16 mouse cellular contexts compared by ENCODE assay signal in the genomic region with DNA sequence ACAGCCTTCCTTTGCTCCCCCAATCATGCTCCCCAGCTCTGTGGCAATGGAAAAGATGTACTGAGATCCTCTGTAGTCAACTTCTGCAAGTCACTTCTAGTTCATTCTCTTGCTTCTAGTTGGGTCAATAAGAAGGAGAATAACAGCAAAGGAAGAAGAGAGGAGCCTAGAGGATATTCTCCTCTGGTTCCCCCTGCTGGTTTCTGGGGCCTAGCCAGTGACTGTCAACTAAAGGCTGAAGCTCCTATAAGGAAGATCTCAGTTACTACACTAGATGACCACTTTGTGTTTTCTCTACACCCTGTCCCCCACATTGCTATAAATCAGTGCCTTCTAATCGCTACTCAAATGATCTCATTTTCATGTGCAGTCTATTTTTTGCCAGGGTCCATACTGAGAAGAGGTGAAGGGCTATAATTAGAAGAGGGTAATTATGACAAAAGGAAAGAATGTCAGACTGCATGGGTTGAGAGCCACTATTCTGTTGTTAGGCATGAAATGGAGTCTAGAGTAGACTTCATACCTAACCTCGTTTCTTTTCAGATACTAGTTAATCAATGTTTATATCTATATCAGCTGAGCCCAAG.
DNase-seq lines count a peak whose midpoint lies in the region; ATAC-seq and TF ChIP-seq lines count a peak whose summit lies in the region.
"Had no signal": no experiment of that assay in that cellular context is flagged by ENCODE, and none has a peak within 500 bp of the region (broad histone marks: within the 10 kb centered on the region; RNA-seq: fewer than 3 reads in every experiment).

No protein-coding gene starts in this region.

- peak overlapping the region; percentile 54 for H3K27ac ChIP-seq in heart, embryonic 13.5 days (replicated peaks)
- H3K27ac ChIP-seq in heart, embryonic 11.5 days (ENCODE audit: low read depth, low read length), result no peak overlapping the region
- H3K27ac ChIP-seq in midbrain, postnatal 0 days (ENCODE audit: low read depth, low read length), result no peak overlapping the region
- H3K27ac ChIP-seq in midbrain, embryonic 15.5 days, result no peak overlapping the region
- peak overlapping the region; percentile 52 for H3K27ac ChIP-seq in heart, embryonic 15.5 days
- H3K27ac ChIP-seq: embryonic facial prominence, embryonic 15.5 days; forebrain, embryonic 12.5 days; hindbrain, postnatal 0 days; limb, embryonic 12.5 days; liver, embryonic 14.5 days; neural tube, embryonic 12.5 days had no signal

- no peak for ATAC-seq in heart, embryonic 13.5 days (ENCODE audit: extremely low read depth, insufficient number of reproducible peaks, low FRiP score, low TSS enrichment)
- no peak for ATAC-seq in heart, embryonic 11.5 days (replicated peaks; ENCODE audit: insufficient number of reproducible peaks, low FRiP score, low TSS enrichment)
- ATAC-seq in midbrain, postnatal 0 days (ENCODE audit: low FRiP score), result no peak
- ATAC-seq in midbrain, embryonic 15.5 days (replicated peaks), result no peak
- no peak for ATAC-seq in heart, embryonic 15.5 days (replicated peaks; ENCODE audit: insufficient number of reproducible peaks, insufficient read depth, low FRiP score, low read depth)
- ATAC-seq: hindbrain, postnatal 0 days had no signal

- no peak overlapping the region for H3K9ac ChIP-seq in heart, embryonic 13.5 days
- no peak overlapping the region for H3K9ac ChIP-seq in heart, embryonic 11.5 days (ENCODE audit: low read depth, low read length)
- no peak overlapping the region for H3K9ac ChIP-seq in midbrain, postnatal 0 days (replicated peaks; ENCODE audit: low read length, poor library complexity, severe bottlenecking)
- no peak overlapping the region for H3K9ac ChIP-seq in midbrain, embryonic 15.5 days
- no peak overlapping the region for H3K9ac ChIP-seq in heart, embryonic 15.5 days
- H3K9ac ChIP-seq: embryonic facial prominence, embryonic 15.5 days; forebrain, embryonic 12.5 days; limb, embryonic 12.5 days; liver, embryonic 14.5 days; neural tube, embryonic 12.5 days had no signal

- H3K4me3 ChIP-seq in heart, embryonic 13.5 days, result no peak overlapping the region
- no peak overlapping the region for H3K4me3 ChIP-seq in heart, embryonic 11.5 days (ENCODE audit: low read depth, low read length)
- no peak overlapping the region for H3K4me3 ChIP-seq in midbrain, postnatal 0 days (ENCODE audit: low read depth, low read length)
- H3K4me3 ChIP-seq in midbrain, embryonic 15.5 days, result no peak overlapping the region
- no peak overlapping the region for H3K4me3 ChIP-seq in heart, embryonic 15.5 days
- H3K4me3 ChIP-seq: embryonic facial prominence, embryonic 15.5 days; forebrain, embryonic 12.5 days; limb, embryonic 12.5 days; neural tube, embryonic 12.5 days had no signal

- no peaks in the 10 kb centered on the region for H3K9me3 ChIP-seq in heart, embryonic 13.5 days
- H3K9me3 ChIP-seq in heart, embryonic 11.5 days (replicated peaks; ENCODE audit: control insufficient read depth, low read length), result no peaks in the 10 kb centered on the region
- H3K9me3 ChIP-seq in midbrain, postnatal 0 days (ENCODE audit: low read length), result no peaks in the 10 kb centered on the region
- no peaks in the 10 kb centered on the region for H3K9me3 ChIP-seq in midbrain, embryonic 15.5 days
- no peaks in the 10 kb centered on the region for H3K9me3 ChIP-seq in heart, embryonic 15.5 days (replicated peaks)
- H3K9me3 ChIP-seq: embryonic facial prominence, embryonic 15.5 days; forebrain, embryonic 12.5 days; limb, embryonic 12.5 days; neural tube, embryonic 12.5 days had no signal

- no peak for DNase-seq in midbrain, postnatal 0 days (ENCODE audit: low spot score)
- DNase-seq in embryo, embryonic 9.5 days (ENCODE audit: extremely low spot score), result no peak
- DNase-seq in frontal cortex, postnatal 25 days (ENCODE audit: low spot score in 2 of 2), result no peak
- DNase-seq: cerebellum, adult 18-20 months; kidney, adult 2 months; right cerebral cortex, postnatal 4 days had no signal

- no peaks in the 10 kb centered on the region for H3K36me3 ChIP-seq in heart, embryonic 13.5 days
- no peaks in the 10 kb centered on the region for H3K36me3 ChIP-seq in heart, embryonic 11.5 days (ENCODE audit: control insufficient read depth, insufficient read depth, low read length)
- no peaks in the 10 kb centered on the region for H3K36me3 ChIP-seq in midbrain, postnatal 0 days (ENCODE audit: insufficient read depth, low read length)
- no peaks in the 10 kb centered on the region for H3K36me3 ChIP-seq in midbrain, embryonic 15.5 days (replicated peaks)
- H3K36me3 ChIP-seq in heart, embryonic 15.5 days, result no peaks in the 10 kb centered on the region
- H3K36me3 ChIP-seq: embryonic facial prominence, embryonic 15.5 days; forebrain, embryonic 12.5 days; limb, embryonic 12.5 days; neural tube, embryonic 12.5 days had no signal

- 0 out of 2 replicates have a peak, but pooled peaks have one; percentile 11 for TF ChIP-seq CTCF in midbrain, postnatal 0 days (IDR thresholded peaks at IDR 0.05)

- peaks cover 4% of the 10 kb centered on the region; the same call in 1 of the 2 replicates for H3K4me1 ChIP-seq in heart, embryonic 13.5 days
- H3K4me1 ChIP-seq in heart, embryonic 11.5 days (ENCODE audit: control insufficient read depth, insufficient read depth, low read length), result no peaks in the 10 kb centered on the region
- no peaks in the 10 kb centered on the region for H3K4me1 ChIP-seq in midbrain, postnatal 0 days (ENCODE audit: insufficient read depth, low read length)
- no peaks in the 10 kb centered on the region for H3K4me1 ChIP-seq in midbrain, embryonic 15.5 days
- no peaks in the 10 kb centered on the region for H3K4me1 ChIP-seq in heart, embryonic 15.5 days (replicated peaks)
- H3K4me1 ChIP-seq: embryonic facial prominence, embryonic 15.5 days; forebrain, embryonic 12.5 days; limb, embryonic 12.5 days; neural tube, embryonic 12.5 days had no signal

- 45% methylated on average over 2 of the region's 2 CpGs for WGBS in heart, embryonic 13.5 days
- 47% methylated on average over 2 of the region's 2 CpGs for WGBS in heart, embryonic 11.5 days (ENCODE audit: insufficient replicate concordance)
- 77% methylated on average over 2 of the region's 2 CpGs for WGBS in midbrain, postnatal 0 days
- 75% methylated on average over 2 of the region's 2 CpGs for WGBS in midbrain, embryonic 15.5 days
- 33% methylated on average over 2 of the region's 2 CpGs for WGBS in heart, embryonic 15.5 days

- no peak overlapping the region for H3K4me2 ChIP-seq in heart, embryonic 13.5 days
- no peak overlapping the region for H3K4me2 ChIP-seq in heart, embryonic 11.5 days
- no peak overlapping the region for H3K4me2 ChIP-seq in midbrain, postnatal 0 days (ENCODE audit: low read depth, low read length, poor library complexity, severe bottlenecking)
- H3K4me2 ChIP-seq in midbrain, embryonic 15.5 days, result no peak overlapping the region
- no peak overlapping the region; the same call in 1 of the 2 replicates for H3K4me2 ChIP-seq in heart, embryonic 15.5 days
- H3K4me2 ChIP-seq: embryonic facial prominence, embryonic 15.5 days; forebrain, embryonic 12.5 days; limb, embryonic 12.5 days; neural tube, embryonic 12.5 days had no signal

- no peaks in the 10 kb centered on the region for H3K27me3 ChIP-seq in heart, embryonic 13.5 days (replicated peaks)
- H3K27me3 ChIP-seq in heart, embryonic 11.5 days (ENCODE audit: control insufficient read depth, insufficient read depth, low read length), result no peaks in the 10 kb centered on the region
- no peaks in the 10 kb centered on the region for H3K27me3 ChIP-seq in midbrain, postnatal 0 days (ENCODE audit: insufficient read depth, low read length)
- H3K27me3 ChIP-seq in midbrain, embryonic 15.5 days (replicated peaks), result no peaks in the 10 kb centered on the region
- H3K27me3 ChIP-seq in heart, embryonic 15.5 days, result no peaks in the 10 kb centered on the region
- H3K27me3 ChIP-seq: embryonic facial prominence, embryonic 15.5 days; forebrain, embryonic 12.5 days; limb, embryonic 12.5 days; neural tube, embryonic 12.5 days had no signal

Comparison
In these comparisons a context has a peak if more than half of its experiments do, and no peak if none do; other contexts are left out.
1. H3K27ac ChIP-seq: peak in heart, embryonic 13.5 days (single experiment) and heart, embryonic 15.5 days (single experiment); none in heart, embryonic 11.5 days (single experiment), midbrain, postnatal 0 days (single experiment) and midbrain, embryonic 15.5 days (single experiment).